Mouse (Mus musculus) intestine, embryonic 16.5 days (tissue): ENCODE data around the gene Trim58. TPM values are rescaled to one million over a fixed set of nuclear protein-coding genes. Genes with fewer than 3 reads are reported as not detected.

ENCODE experiments used
- ATAC-seq: fragments of 200-750 bp; cut with Nextera tagmentation; 2 replicates; pipeline ENCODE4 v1.8.0; 2017; ENCODE audit warnings: moderate TSS enrichment, moderate library complexity
- H3K27ac ChIP-seq: fragments of 300-500 bp; sonication (generic); 2 replicates; pipeline ENCODE4 v1.5.1; 2014; ENCODE audit warnings: mild to moderate bottlenecking, low read length
- H3K27me3 ChIP-seq: fragments of 300-500 bp; sonication (generic); replicated peaks from 2 replicates; pipeline ENCODE4 v1.6.1; 2014; ENCODE audit warnings: low read length, control low read depth, mixed read lengths; ENCODE audit not compliant: control insufficient read depth, insufficient read depth
- H3K36me3 ChIP-seq: fragments of 300-500 bp; sonication (generic); 2 replicates; pipeline ENCODE4 v1.6.1; 2014; ENCODE audit warnings: low read length, control low read depth; ENCODE audit not compliant: control insufficient read depth, insufficient read depth
- H3K4me1 ChIP-seq: fragments of 300-500 bp; sonication (generic); 2 replicates; pipeline ENCODE4 v1.6.1; 2014; ENCODE audit warnings: low read length, control low read depth, mixed read lengths; ENCODE audit not compliant: control insufficient read depth, insufficient read depth
- H3K4me2 ChIP-seq: fragments of 300-500 bp; sonication (generic); 2 replicates; pipeline ENCODE4 v1.6.1; 2014; ENCODE audit warnings: low read depth, low read length, control low read depth
- H3K4me3 ChIP-seq: fragments of 300-500 bp; sonication (generic); 2 replicates; pipeline ENCODE4 v1.5.1; 2014; ENCODE audit warnings: mild to moderate bottlenecking, low read length
- H3K9ac ChIP-seq: fragments of 300-500 bp; sonication (generic); 2 replicates; pipeline ENCODE4 v1.6.1; 2014; ENCODE audit warnings: low read depth, low read length
- H3K9me3 ChIP-seq: fragments of 300-500 bp; sonication (generic); 2 replicates; pipeline ENCODE4 v1.6.1; 2016; ENCODE audit warnings: low read length, control low read depth; ENCODE audit not compliant: control insufficient read depth
- WGBS: fragments of 180-500 bp; shearing (Covaris S2); extraction: QIAGEN DNeasy Blood & Tissue Kit; methylation state at CpG from one replicate; pipeline ENCODE4 v1.1.7; 2014; 5-methylcytosine and 5-hydroxymethylcytosine counted together
- polyA plus RNA-seq: library from polyadenylated mRNA; unstranded; fragments of >200 nt; fragmentation: Nextera tagmentation; extraction: Ambion mirVana; gene quantifications from 2 replicates; pipeline ENCODE4 v1.2.1, GENCODE M21; 2015

The Trim58 gene
- polyA plus RNA-seq, 1 experiment from 2014 or later, result 0.27 TPM

GRCm38 (mm10) chr11:58613359-58613758 is 26.9 kb upstream of the Trim58 start:
- Histone ChIP-seq H3K36me3 (no peaks in the 10 kb centered on the region), H3K4me2 (no peak overlapping the region), H3K9ac (no peak overlapping the region), H3K4me3 (no peak overlapping the region), H3K27ac (no peak overlapping the region), H3K4me1 (peaks cover 17% of the 10 kb centered on the region), H3K27me3 (peaks cover 10% of the 10 kb centered on the region; the same call in 1 of the 2 replicates), H3K9me3 (no peaks in the 10 kb centered on the region)
- 47% methylated on average over 3 of the region's 3 CpGs for WGBS
- peak; percentile 40 for ATAC-seq

- Histone ChIP-seq H3K36me3 (no peaks in the 10 kb centered on the region), H3K4me2 (no peak overlapping the region), H3K9ac (no peak overlapping the region), H3K9me3 (no peaks in the 10 kb centered on the region), H3K27ac (no peak overlapping the region), H3K4me1 (peaks cover 17% of the 10 kb centered on the region), H3K4me3 (no peak overlapping the region), H3K27me3 (peaks cover 10% of the 10 kb centered on the region; the same call in 1 of the 2 replicates)
- peak; percentile 87 for ATAC-seq
Measured at GRCm38 (mm10) chr11:58614526-58614925, 25.7 kb upstream of the Trim58 start.

DNA sequence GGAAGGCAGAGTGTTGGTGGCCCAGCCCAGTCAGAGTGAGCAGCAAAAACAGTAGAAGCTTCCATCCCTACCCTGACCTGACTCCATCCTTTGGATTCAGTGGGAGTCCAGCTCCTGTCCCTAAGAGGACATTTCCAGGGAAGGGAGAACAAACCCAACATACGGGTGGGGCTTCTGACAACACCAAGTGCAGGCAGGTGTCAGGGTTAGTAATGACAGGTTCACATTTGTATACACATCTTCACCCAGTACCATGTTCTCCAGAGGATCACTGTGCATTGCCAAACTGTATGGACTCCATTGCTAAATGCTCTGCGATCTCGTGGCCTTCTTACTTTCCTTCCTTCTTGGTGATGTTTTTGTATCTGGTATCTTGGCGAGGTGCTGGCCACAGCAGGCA is 24.3 kb upstream of the Trim58 start, which contains the start of gene 2210407C18Rik:
2210407C18Rik (minus strand) TSS at position 101 of the 400 bp plus-strand sequence.
- no peak for ATAC-seq
- Histone ChIP-seq H3K36me3 (no peaks in the 10 kb centered on the region), H3K9ac (no peak within 1 kb of the TSS), H3K9me3 (no peaks in the 10 kb centered on the region), H3K27ac (no peak within 1 kb of the TSS), H3K4me2 (no peak within 1 kb of the TSS), H3K4me3 (no peak within 1 kb of the TSS), H3K27me3 (0 out of 2 replicates have a peak, but pooled peaks cover 7% of the 10 kb centered on the region), H3K4me1 (peaks cover 17% of the 10 kb centered on the region)
- 91% methylated on average over 4 of the region's 4 CpGs for WGBS

DNA sequence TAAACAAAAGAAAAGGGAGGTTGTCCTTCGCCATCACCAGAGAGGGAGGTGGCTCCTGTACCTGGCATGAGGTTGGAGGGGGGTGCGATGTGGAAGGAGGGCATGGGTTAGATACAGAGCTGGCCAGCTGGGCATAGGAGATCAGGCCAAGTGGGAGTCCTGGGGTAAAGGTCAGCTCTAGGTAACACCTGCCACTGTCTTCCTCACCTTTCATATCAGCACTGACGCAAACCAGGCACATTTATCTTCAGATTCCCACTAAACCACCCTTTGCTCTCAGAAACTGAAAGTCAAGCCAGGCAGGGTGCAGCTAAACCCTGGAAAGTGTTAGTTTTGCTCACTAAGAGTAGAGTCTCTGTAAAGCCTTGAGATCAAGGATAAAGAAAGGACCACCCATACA is 21.9 kb upstream of the Trim58 start:
- Histone ChIP-seq H3K4me1 (peaks cover 12% of the 10 kb centered on the region), H3K9ac (no peak overlapping the region), H3K27ac (no peak overlapping the region), H3K4me3 (no peak overlapping the region), H3K9me3 (no peaks in the 10 kb centered on the region), H3K36me3 (no peaks in the 10 kb centered on the region), H3K4me2 (peak overlapping the region; percentile 23), H3K27me3 (0 out of 2 replicates have a peak, but pooled peaks cover 6% of the 10 kb centered on the region)
- WGBS, result 57% methylated on average over 3 of the region's 3 CpGs
- peak; percentile 65 for ATAC-seq

- Histone ChIP-seq H3K4me1 (peaks cover 8% of the 10 kb centered on the region), H3K27me3 (0 out of 2 replicates have a peak, but pooled peaks cover 6% of the 10 kb centered on the region), H3K27ac (no peak overlapping the region), H3K9ac (no peak overlapping the region), H3K9me3 (no peaks in the 10 kb centered on the region), H3K4me2 (peak overlapping the region; percentile 23), H3K4me3 (no peak overlapping the region), H3K36me3 (no peaks in the 10 kb centered on the region)
- 66% methylated on average over 6 of the region's 6 CpGs for WGBS
- ATAC-seq, result peak; percentile 54
Measured at GRCm38 (mm10) chr11:58618793-58619192, 21.5 kb upstream of the Trim58 start.

GRCm38 (mm10) chr11:58626146-58626545 is 14.1 kb upstream of the Trim58 start:
- WGBS, result 55% methylated on average over 4 of the region's 4 CpGs
- H3K4me1 ChIP-seq, result no peaks in the 10 kb centered on the region
- H3K9ac ChIP-seq, result no peak overlapping the region
- no peak overlapping the region for H3K27ac ChIP-seq
- no peak overlapping the region for H3K4me2 ChIP-seq
- no peak for ATAC-seq
- H3K27me3 ChIP-seq, result 0 out of 2 replicates have a peak, but pooled peaks cover 2% of the 10 kb centered on the region
- H3K36me3 ChIP-seq, result no peaks in the 10 kb centered on the region
- H3K4me3 ChIP-seq, result no peak overlapping the region
- no peaks in the 10 kb centered on the region for H3K9me3 ChIP-seq

DNA sequence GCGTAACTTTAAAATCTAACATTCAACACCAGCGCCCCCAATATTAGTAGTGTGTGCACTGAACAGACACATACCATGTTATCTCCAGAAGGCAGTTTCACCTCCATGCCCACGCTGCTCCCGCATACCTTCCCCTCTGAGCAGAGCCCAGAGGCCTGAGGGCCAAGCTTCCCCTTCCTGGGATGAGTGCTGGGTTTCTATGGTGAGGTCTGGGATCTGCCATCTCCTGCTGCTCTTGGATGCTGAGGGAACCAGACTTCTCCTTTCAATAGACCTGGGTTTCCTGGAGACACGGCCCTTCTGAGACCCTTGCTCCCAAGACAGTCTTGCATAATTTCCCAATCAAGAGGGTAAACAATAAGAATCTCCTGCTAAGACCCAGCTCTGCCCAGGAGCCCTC is 9.9 kb upstream of the Trim58 start, which contains the start of gene Olfr323:
Olfr323 (minus strand) TSS at position 101 of the 400 bp plus-strand sequence.
- ATAC-seq, result no peak
- no peak within 1 kb of the TSS for H3K9ac ChIP-seq
- no peaks in the 10 kb centered on the region for H3K27me3 ChIP-seq
- H3K4me2 ChIP-seq, result no peak within 1 kb of the TSS
- no peak within 1 kb of the TSS for H3K4me3 ChIP-seq
- 75% methylated on average over 5 of the region's 5 CpGs for WGBS
- H3K4me1 ChIP-seq, result no peaks in the 10 kb centered on the region
- no peaks in the 10 kb centered on the region for H3K9me3 ChIP-seq
- no peaks in the 10 kb centered on the region for H3K36me3 ChIP-seq
- no peak within 1 kb of the TSS for H3K27ac ChIP-seq

DNA sequence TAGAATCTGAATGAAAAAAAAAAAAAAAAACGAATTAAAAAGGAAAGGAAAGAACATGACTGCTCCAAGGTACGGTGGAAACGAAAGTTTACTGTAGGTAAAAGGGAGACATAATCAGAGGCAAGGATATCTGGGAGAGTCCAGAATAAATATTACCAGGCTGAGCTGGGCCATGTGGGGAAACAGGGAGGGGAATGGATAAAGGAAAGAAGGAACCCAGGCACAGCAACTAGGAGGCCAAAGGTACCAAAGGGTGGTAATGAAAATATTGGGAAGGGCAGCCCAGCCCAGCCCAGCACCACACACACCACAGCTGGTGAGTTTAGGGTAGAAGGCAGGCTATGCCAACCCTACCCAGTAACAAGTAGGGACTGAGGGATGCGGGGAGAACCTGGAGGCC is 5.4 kb upstream of the Trim58 start:
- Histone ChIP-seq H3K9me3 (no peaks in the 10 kb centered on the region), H3K9ac (no peak overlapping the region), H3K4me1 (no peaks in the 10 kb centered on the region), H3K27ac (no peak overlapping the region), H3K36me3 (no peaks in the 10 kb centered on the region), H3K4me2 (no peak overlapping the region), H3K27me3 (peaks cover 4% of the 10 kb centered on the region; the same call in 1 of the 2 replicates), H3K4me3 (no peak overlapping the region)
- no peak for ATAC-seq
- 48% methylated on average over 4 of the region's 4 CpGs for WGBS

- Histone ChIP-seq H3K36me3 (no peaks in the 10 kb centered on the region), H3K4me1 (peaks cover 7% of the 10 kb centered on the region), H3K4me2 (no peak overlapping the region), H3K27ac (no peak overlapping the region), H3K9me3 (no peaks in the 10 kb centered on the region), H3K9ac (no peak overlapping the region), H3K27me3 (peaks cover 13% of the 10 kb centered on the region), H3K4me3 (no peak overlapping the region)
- ATAC-seq, result 0 out of 2 replicates have a peak, but pooled peaks have one; percentile 46
- 18% methylated on average over 4 of the region's 4 CpGs for WGBS
Measured at GRCm38 (mm10) chr11:58636376-58636977, 3.8 kb upstream of the Trim58 start.
